Comparison of ENCODE assay signal across 23 mouse cellular contexts in the genomic region with DNA sequence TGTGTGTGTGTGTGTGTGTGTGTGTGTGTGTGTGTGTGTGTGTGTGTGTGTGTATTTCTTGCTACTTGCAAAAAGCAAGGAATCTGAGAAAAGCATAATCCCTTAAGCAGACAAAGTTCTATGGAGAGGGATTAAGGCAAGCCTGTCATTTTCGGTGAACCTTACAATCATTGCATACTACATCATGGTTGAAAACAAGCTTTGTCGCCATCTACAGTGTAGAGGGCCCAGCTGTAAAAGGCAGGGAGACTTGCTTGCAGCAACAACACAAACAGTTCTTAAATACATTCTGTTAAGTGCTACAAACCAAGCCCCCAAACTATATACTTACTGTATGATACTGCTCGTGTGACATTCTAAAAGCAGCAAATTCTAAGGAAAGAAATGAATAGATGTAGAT.
DNase-seq lines count a peak whose midpoint lies in the region; ATAC-seq and TF ChIP-seq lines count a peak whose summit lies in the region.
"Had no signal": no experiment of that assay in that cellular context is flagged by ENCODE, and none has a peak within 500 bp of the region (broad histone marks: within the 10 kb centered on the region; RNA-seq: fewer than 3 reads in every experiment).

No protein-coding gene starts in this region.

- no peak for TF ChIP-seq POLR2A in brain, embryonic 14.5 days (IDR thresholded peaks at IDR 0.05; ENCODE audit: borderline replicate concordance, extremely low read depth, insufficient read depth, insufficient read length, poor library complexity, severe bottlenecking)

- H3K27me3 ChIP-seq in forebrain, embryonic 14.5 days (replicated peaks; ENCODE audit: control insufficient read depth, insufficient read depth, low read length) = no peaks in the 10 kb centered on the region
- no peaks in the 10 kb centered on the region for H3K27me3 ChIP-seq in forebrain, embryonic 13.5 days
- H3K27me3 ChIP-seq in hindbrain, postnatal 0 days (ENCODE audit: insufficient read depth, low read length) = no peaks in the 10 kb centered on the region
- H3K27me3 ChIP-seq in hindbrain, embryonic 10.5 days (ENCODE audit: insufficient read depth, poor library complexity, severe bottlenecking) = no peaks in the 10 kb centered on the region
- H3K27me3 ChIP-seq: embryonic facial prominence, embryonic 13.5 days; forebrain, embryonic 15.5 days; heart, embryonic 15.5 days; kidney, embryonic 15.5 days had no signal

- H3K9me3 ChIP-seq in forebrain, embryonic 14.5 days (replicated peaks; ENCODE audit: control insufficient read depth, low read length) = no peaks in the 10 kb centered on the region
- H3K9me3 ChIP-seq in forebrain, embryonic 13.5 days (replicated peaks) = no peaks in the 10 kb centered on the region
- no peaks in the 10 kb centered on the region for H3K9me3 ChIP-seq in hindbrain, postnatal 0 days (ENCODE audit: low read length)
- H3K9me3 ChIP-seq in hindbrain, embryonic 10.5 days = no peaks in the 10 kb centered on the region
- H3K9me3 ChIP-seq: embryonic facial prominence, embryonic 13.5 days; forebrain, embryonic 15.5 days; heart, embryonic 15.5 days; kidney, embryonic 15.5 days had no signal

- peak; percentile 30 for DNase-seq in forebrain, embryonic 14.5 days (ENCODE audit: low spot score)
- DNase-seq in hindbrain, postnatal 0 days (ENCODE audit: low spot score) = peak; percentile 50
- no peak for DNase-seq in hindbrain, embryonic 10.5 days (ENCODE audit: low spot score)
- DNase-seq in left cerebral cortex, postnatal 14 days (ENCODE audit: low spot score in 2 of 2) = peak; percentile 20 to 24
- no peak for DNase-seq in left cerebral cortex, adult 9 months (ENCODE audit: low spot score in 2 of 2)
- DNase-seq in brain, embryonic 14.5 days (ENCODE audit: low read depth) = peak; percentile 59
- DNase-seq in adrenal gland, adult 18-20 months (ENCODE audit: low spot score in 2 of 2) = no peak
- DNase-seq: adrenal gland, postnatal 25 days; cerebellum, adult 11-12 months; embryo, embryonic 11 days; gastrocnemius, postnatal 25 days; heart, postnatal 4 days; kidney, postnatal 36 days; layer of hippocampus, postnatal 36 days; lung, postnatal 4 days; thymus, postnatal 25 days had no signal

- H3K36me3 ChIP-seq in forebrain, embryonic 14.5 days (ENCODE audit: control insufficient read depth, insufficient read depth, low read length) = no peaks in the 10 kb centered on the region
- H3K36me3 ChIP-seq in forebrain, embryonic 13.5 days (ENCODE audit: poor library complexity, severe bottlenecking) = no peaks in the 10 kb centered on the region
- no peaks in the 10 kb centered on the region for H3K36me3 ChIP-seq in hindbrain, postnatal 0 days (ENCODE audit: insufficient read depth, low read length)
- H3K36me3 ChIP-seq in hindbrain, embryonic 10.5 days = no peaks in the 10 kb centered on the region
- H3K36me3 ChIP-seq: embryonic facial prominence, embryonic 13.5 days; forebrain, embryonic 15.5 days; heart, embryonic 15.5 days; kidney, embryonic 15.5 days had no signal

- 77% methylated on average over 3 of the region's 3 CpGs for WGBS in forebrain, embryonic 14.5 days
- 81% methylated on average over 3 of the region's 3 CpGs for WGBS in forebrain, embryonic 13.5 days
- WGBS in hindbrain, postnatal 0 days = 70% methylated on average over 3 of the region's 3 CpGs
- WGBS in hindbrain, embryonic 10.5 days = 83% methylated on average over 3 of the region's 3 CpGs

- TF ChIP-seq CTCF in hindbrain, postnatal 0 days (IDR thresholded peaks at IDR 0.05; ENCODE audit: low read depth) = peak; percentile 57
- peak; percentile 14; the same call in 1 of the 2 replicates for TF ChIP-seq CTCF in brain, embryonic 14.5 days (IDR thresholded peaks at IDR 0.05; ENCODE audit: borderline replicate concordance, extremely low read depth, insufficient read depth, insufficient read length)

- H3K4me3 ChIP-seq in forebrain, embryonic 14.5 days (ENCODE audit: low read depth, low read length) = no peak overlapping the region
- H3K4me3 ChIP-seq in forebrain, embryonic 13.5 days = no peak overlapping the region
- H3K4me3 ChIP-seq in hindbrain, postnatal 0 days (ENCODE audit: low read length) = no peak overlapping the region
- H3K4me3 ChIP-seq in hindbrain, embryonic 10.5 days = no peak overlapping the region
- H3K4me3 ChIP-seq: embryonic facial prominence, embryonic 13.5 days; erythroblast, embryonic 14.5 days; forebrain, embryonic 15.5 days; heart, embryonic 15.5 days; kidney, embryonic 15.5 days had no signal

- ATAC-seq in forebrain, embryonic 14.5 days = no peak
- no peak for ATAC-seq in forebrain, embryonic 13.5 days
- ATAC-seq in hindbrain, postnatal 0 days = no peak
- ATAC-seq: forebrain, embryonic 15.5 days; intestine, postnatal 0 days had no signal

- H3K27ac ChIP-seq in forebrain, embryonic 14.5 days (ENCODE audit: low read depth, low read length) = no peak overlapping the region
- H3K27ac ChIP-seq in forebrain, embryonic 13.5 days = no peak overlapping the region
- no peak overlapping the region for H3K27ac ChIP-seq in hindbrain, postnatal 0 days
- no peak overlapping the region for H3K27ac ChIP-seq in hindbrain, embryonic 10.5 days
- H3K27ac ChIP-seq: embryonic facial prominence, embryonic 13.5 days; forebrain, embryonic 15.5 days; heart, embryonic 15.5 days; kidney, embryonic 15.5 days had no signal

- H3K4me1 ChIP-seq in forebrain, embryonic 14.5 days (ENCODE audit: control insufficient read depth, insufficient read depth, low read length) = no peaks in the 10 kb centered on the region
- H3K4me1 ChIP-seq in forebrain, embryonic 13.5 days = no peaks in the 10 kb centered on the region
- H3K4me1 ChIP-seq in hindbrain, postnatal 0 days (ENCODE audit: insufficient read depth, low read length) = no peaks in the 10 kb centered on the region
- H3K4me1 ChIP-seq in hindbrain, embryonic 10.5 days (replicated peaks) = no peaks in the 10 kb centered on the region
- H3K4me1 ChIP-seq: embryonic facial prominence, embryonic 13.5 days; forebrain, embryonic 15.5 days; heart, embryonic 15.5 days; kidney, embryonic 15.5 days had no signal

- H3K9ac ChIP-seq in forebrain, embryonic 14.5 days (ENCODE audit: low read length) = no peak overlapping the region
- H3K9ac ChIP-seq in forebrain, embryonic 13.5 days = no peak overlapping the region
- no peak overlapping the region for H3K9ac ChIP-seq in hindbrain, postnatal 0 days (replicated peaks; ENCODE audit: low read length)
- H3K9ac ChIP-seq: embryonic facial prominence, embryonic 13.5 days; forebrain, embryonic 15.5 days; heart, embryonic 15.5 days; kidney, embryonic 15.5 days had no signal

- intact Hi-C loops in left cerebral cortex, postnatal 14 days (cut with DNase I) = no loop called here

- no peak overlapping the region for H3K4me2 ChIP-seq in forebrain, embryonic 14.5 days (ENCODE audit: low read length)
- H3K4me2 ChIP-seq in forebrain, embryonic 13.5 days = no peak overlapping the region
- no peak overlapping the region for H3K4me2 ChIP-seq in hindbrain, postnatal 0 days (ENCODE audit: low read depth, low read length)
- H3K4me2 ChIP-seq: embryonic facial prominence, embryonic 13.5 days; forebrain, embryonic 15.5 days; heart, embryonic 15.5 days; kidney, embryonic 15.5 days had no signal

Comparison
In these comparisons a context has a peak if more than half of its experiments do, and no peak if none do; other contexts are left out.
1. DNase-seq: peak in forebrain, embryonic 14.5 days (single experiment), hindbrain, postnatal 0 days (single experiment), left cerebral cortex, postnatal 14 days (2 of 2) and brain, embryonic 14.5 days (single experiment); none in hindbrain, embryonic 10.5 days (single experiment), left cerebral cortex, adult 9 months (0 of 2) and adrenal gland, adult 18-20 months (0 of 2).